Mouse (Mus musculus) MEL-GATA-1-ER (cell line): ENCODE measurements at regions not wholly inside any gene's neighbourhood (a gene's known extent, or its start where the extent isn't known, plus 50 kb on each side); places are given as distances from the start of the nearest gene placed in this dataset.

Source experiments
- DNase-seq: peaks from one replicate; pipeline ENCODE4 v3.0.0-alpha.2; 2012; ENCODE audit warnings: low read depth; ENCODE audit errors: extremely low read depth

- DNase-seq, result no peak
These were observed 66.1 kb upstream of the Fgf10 start for GRCm38 (mm10) chr13:118603474-118603873.

GRCm38 (mm10) chr13:118596856-118597255, 72.7 kb upstream of the Fgf10 start:
- peak; percentile 15 for DNase-seq

GRCm38 (mm10) chr13:118596218-118596795, 73.3 kb upstream of the Fgf10 start:
- DNase-seq, result no peak

- no peak for DNase-seq
These were observed 77.5 kb upstream of the Fgf10 start for GRCm38 (mm10) chr13:118592074-118592473.

- DNase-seq, result no peak
These were observed 97.0 kb upstream of the Fgf10 start for GRCm38 (mm10) chr13:118572555-118572954.

- no peak for DNase-seq
These were observed 104.3 kb upstream of the Fgf10 start for GRCm38 (mm10) chr13:118565219-118565833.

- DNase-seq, result no peak
These were observed 110.6 kb upstream of the Fgf10 start for GRCm38 (mm10) chr13:118558966-118559365.

GRCm38 (mm10) chr13:118552029-118552428, 117.6 kb upstream of the Fgf10 start:
- no peak for DNase-seq

GRCm38 (mm10) chr13:118538742-118539141, 130.8 kb upstream of the Fgf10 start:
- DNase-seq, result no peak

- DNase-seq, result no peak
These were observed 126.9 kb upstream of the Mrps30 start for GRCm38 (mm10) chr13:118513961-118514360.

- DNase-seq, result no peak
These were observed 119.1 kb upstream of the Mrps30 start for GRCm38 (mm10) chr13:118506136-118506535.

GRCm38 (mm10) chr13:118490610-118491009, 103.6 kb upstream of the Mrps30 start:
- DNase-seq, result no peak

- no peak for DNase-seq
These were observed 96.0 kb upstream of the Mrps30 start for GRCm38 (mm10) chr13:118483031-118483430.

- no peak for DNase-seq
These were observed 93.2 kb upstream of the Mrps30 start for GRCm38 (mm10) chr13:118480237-118480636.

- no peak for DNase-seq
These were observed 91.4 kb upstream of the Mrps30 start for GRCm38 (mm10) chr13:118478487-118478886.

GRCm38 (mm10) chr13:118472578-118472977, 85.5 kb upstream of the Mrps30 start:
- no peak for DNase-seq

- DNase-seq, result no peak
These were observed 72.8 kb upstream of the Mrps30 start for GRCm38 (mm10) chr13:118459672-118460384.

GRCm38 (mm10) chr13:118448977-118449705, 62.1 kb upstream of the Mrps30 start:
- DNase-seq, result no peak

GRCm38 (mm10) chr13:118441322-118442064, 54.4 kb upstream of the Mrps30 start:
- no peak for DNase-seq
